Mouse (Mus musculus) skeletal muscle tissue, adult 2 months (tissue): ENCODE measurements at regions not wholly inside any gene's neighbourhood (a gene's known extent, or its start where the extent isn't known, plus 50 kb on each side); places are given as distances from the start of the nearest gene placed in this dataset.

Experiments used
- DNase-seq: peaks from one replicate; pipeline ENCODE4 v3.0.0-alpha.2; 2012; ENCODE audit warnings: low read depth, low spot score

DNA sequence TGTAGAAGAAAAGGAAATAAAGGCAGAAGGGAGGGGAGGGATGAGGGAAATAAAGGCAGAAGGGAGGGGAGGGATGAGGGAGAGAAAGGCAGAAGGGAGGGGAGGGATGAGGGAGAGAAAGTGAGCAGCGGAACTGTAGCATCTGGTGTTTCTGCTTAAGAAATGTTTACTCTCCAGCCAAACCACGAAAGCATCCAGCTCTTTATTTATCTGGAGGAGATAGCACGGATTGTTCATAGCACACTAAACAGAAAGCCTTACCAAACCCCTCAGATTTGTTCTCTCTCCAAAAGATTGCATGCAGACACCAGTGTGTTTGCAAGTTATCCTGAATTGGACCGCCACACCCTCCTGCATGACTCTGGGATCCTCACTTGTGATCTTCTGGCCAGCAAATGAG, 168.4 kb upstream of the Cxcl12 start:
- DNase-seq = peak; percentile 49

DNA sequence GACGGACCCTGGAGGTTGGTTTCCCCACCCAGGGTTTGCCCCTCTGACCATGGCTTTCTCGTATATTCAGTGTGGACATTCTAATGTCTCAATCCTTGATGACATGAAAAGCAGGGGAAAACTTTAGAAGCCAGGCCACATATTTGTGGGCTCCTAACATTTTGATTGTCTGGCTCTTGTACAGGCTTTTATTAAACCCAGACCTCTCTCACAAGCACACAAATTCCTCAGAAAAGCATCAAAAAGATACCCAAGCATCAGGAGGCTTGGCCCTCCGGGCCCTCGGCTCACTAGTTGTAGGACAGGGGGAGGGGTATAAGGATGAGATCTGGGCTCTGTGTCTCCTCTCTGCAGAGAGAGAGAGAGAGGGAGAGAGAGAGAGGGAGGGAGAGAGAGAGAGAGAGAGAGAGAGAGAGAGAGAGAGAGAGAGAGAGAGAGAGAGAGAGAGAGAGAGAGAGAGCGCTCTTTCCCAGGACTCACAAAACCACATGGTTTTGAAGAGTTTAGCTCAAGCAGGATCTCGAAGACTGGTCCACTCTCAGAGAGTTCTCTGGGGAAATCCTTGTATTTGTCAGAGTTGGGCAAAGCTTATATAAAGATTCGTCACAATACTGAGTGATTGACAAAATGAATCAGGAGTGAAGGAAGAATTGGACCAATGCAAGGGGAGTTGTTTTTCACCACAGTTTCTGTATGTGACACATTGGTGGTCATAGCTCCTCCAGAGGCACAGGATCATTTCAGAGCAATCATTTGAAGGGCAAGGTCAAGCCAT, 167.2 kb upstream of the Cxcl12 start:
- no peak for DNase-seq

DNA sequence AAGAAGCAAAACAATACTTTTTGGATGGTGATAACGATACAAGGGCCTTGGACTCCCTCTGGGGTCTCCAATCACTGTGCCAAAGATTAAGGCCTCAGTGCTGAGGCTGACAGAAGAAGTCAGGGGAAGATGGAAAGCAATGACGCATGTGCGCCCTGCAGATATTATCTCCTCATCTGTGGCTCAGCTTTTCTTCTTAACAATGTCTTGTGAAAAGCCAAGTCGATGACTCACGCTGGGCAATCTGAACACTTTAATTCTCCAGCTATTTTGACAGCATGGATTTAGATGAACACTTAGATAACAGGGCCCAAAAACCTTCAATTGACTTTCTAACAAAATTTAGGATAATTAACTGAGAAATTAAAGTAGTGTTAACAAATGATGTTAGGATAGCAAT, 155.7 kb upstream of the Cxcl12 start:
- peak; percentile 19 for DNase-seq

DNA sequence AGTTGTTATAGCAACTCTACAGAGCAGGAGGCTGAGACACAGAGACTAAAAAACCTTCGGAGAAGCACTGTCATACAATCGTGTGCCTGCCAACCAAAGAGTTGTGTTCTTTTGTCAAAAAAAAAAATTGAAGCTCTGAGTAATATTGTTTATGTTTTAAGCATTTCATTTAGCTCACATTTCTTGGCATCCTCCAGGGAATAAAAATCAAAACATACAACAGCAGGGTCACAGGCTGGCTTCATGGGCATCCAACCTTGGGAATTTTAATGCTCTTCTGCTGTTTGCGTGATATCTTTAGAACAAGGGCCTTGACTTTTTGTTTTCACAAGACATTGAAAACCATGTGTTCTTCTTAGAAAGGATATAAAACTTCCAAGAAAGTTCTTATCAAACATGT, 152.9 kb upstream of the Cxcl12 start:
- DNase-seq = no peak

DNA sequence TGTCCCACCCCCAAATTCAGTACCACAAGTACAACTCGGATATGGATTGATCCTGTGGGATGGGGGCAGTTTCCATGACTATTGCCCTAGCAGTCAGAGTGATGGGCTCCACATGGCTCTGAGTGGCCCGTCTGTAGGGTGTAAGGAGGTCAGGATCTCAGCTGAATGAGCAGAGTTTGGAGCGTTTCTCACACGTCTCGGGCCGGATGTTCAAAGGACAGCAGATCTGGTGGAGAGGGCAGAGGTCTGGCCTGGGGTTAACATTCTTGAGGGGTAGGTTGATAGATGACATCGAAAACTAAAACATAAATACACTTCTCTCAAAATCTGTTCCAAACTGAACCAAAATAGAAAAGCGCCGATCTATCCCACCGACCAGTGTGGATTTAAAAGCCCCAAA, 146.5 kb upstream of the Cxcl12 start:
- no peak for DNase-seq

DNA sequence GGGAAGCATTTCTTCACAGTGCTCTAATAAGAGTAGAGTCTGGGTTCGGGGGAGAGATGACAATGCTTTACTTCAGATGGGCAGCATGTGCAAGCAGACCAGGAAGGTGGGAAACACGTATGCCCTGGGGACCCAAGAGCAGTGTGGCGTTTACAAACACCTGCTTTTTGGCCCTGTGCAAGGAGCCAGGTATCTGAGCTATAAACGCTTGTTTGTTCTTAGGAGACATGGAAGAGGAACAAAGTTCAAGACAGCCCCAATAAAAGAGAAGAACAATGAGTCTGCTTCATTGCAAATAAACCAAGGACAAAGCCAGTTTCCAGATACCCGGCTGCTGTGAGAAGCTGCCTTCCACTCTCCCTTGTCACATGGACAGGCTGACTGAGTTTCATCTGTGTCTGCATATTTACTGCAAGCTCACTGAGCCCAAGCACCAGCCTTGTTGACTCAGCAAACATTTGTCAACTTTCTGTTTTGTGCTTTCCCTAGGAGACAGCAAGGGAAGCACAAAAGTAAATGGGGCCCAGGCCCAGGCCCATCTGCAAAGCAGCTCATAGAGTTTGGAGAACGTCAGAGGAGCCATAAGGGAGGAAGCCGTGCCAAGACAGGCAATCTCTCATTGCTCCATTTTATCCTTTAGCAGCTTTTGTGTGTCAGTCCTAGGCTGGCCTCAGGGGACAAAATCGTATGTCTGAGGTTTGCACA, 136.1 kb upstream of the Cxcl12 start:
- peak; percentile 19 for DNase-seq

DNA sequence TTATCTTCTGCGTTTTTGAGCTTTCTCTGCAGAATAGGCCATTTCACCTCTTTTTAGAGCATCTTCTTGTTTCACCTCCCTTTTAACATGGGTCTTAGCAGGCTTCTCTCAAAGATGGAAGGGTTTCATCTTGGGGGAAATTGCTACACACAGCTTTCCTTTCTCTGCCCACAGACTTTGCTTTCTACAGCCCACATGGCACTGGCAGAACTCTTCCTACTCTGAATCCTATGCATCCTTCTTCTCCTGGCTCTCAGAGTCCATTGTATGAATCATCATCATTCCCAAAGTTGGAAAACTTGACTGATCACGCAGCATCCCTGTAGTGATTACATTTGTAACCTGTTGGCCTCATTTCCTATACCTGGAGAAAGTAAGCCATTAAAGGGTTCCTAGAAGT, 124.6 kb upstream of the Cxcl12 start:
- DNase-seq = no peak

DNA sequence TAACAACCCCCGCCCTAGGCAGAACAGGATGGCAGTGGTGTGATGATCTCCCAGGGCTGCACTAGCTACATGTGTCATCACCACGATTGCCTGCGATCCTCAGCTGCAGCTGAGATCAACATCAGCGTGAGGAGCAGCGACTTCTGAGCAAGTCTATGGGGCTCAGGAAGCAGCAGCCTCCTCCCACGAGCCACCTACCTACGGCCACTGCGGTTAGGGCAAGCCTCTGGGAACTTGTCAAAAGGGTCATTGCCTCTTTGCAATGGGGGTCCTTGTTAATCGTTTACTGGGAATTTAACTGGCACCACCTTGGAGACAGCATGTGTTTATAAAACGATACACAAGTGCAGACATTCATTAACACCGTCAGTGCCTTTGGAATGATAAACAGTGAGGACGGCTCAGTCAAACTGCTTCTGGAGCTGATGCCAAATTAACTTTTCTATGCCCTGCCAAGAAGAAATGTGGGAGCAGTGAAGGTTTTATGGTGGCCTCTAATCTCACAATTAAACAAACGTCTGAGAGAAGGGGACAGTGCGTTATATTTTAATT, 118.8 kb upstream of the Cxcl12 start:
- no peak for DNase-seq

DNA sequence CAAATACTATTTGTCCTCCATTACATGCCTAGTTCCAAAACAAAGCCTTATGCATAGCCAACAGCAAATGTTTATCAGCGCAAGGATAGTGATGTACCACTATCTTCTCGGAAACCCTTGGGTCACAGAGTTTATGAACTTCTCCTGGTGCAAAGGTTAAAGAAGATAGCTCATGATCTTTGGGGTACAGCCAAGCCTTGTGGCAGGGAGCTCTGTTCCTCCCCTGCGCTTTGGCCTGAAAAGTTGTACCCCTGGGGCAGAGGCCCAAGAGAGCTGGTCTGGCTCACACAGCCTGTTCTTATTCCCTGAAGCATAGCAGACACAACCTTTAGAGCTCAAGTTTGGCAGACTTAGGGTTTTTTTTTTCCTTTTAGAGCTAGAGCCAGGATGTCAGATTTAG, 107.6 kb upstream of the Cxcl12 start:
- DNase-seq = peak; percentile 33

DNA sequence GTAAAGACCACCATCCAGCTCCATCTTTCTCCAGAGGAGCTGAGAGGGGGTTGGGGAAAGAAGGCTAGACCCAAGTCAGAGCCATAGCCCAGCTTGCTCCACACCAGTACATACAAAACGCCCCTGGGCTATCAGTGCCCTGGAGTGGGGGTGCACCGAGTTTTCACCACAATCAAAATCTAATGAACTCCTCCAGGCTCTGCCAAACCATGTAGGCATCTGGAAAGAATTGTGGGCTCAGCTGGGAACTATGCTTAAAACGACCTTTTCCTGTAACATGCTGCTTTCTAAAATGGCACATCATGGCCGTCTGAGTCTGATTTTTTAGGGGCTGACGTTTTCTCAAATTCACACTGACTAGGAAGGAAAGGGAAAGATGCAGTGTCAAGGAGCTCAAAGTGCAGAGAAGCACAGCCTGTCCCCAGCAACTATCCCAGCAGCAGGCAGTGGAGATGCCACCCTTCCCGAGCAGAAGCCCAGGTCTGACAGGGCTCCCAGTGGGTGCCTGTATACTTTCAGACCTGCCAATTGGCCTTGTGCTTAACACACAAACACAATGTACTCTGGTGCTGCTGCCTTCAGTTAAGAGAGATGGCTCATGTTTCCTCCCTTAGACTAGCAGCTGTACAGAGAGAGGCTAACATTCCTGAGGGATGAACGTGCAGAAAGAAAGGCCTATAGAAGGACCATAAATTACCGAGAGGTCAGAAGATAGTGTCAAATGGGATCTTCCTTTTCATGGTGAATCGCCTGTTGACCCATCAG, 100.6 kb upstream of the Cxcl12 start:
- DNase-seq = no peak

DNA sequence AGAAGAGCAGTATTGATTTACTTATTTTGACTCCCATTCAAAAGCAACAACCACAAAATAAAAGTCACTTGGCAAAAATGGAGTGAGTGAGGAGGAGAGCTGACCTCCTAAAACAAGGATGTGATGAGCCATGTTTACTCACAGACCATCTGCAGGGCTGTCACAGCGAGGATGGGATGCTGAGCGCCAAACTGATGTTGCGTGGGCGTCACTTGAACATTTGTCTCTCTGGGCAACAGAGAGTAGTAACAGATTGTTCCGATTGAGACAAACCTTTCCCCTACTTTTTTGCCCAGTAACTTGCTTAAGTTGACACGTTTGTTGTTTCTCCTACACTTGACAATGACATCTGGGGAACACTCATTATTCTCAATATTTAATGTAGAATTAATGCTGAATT, 97.0 kb upstream of the Cxcl12 start:
- peak; percentile 69 for DNase-seq

DNA sequence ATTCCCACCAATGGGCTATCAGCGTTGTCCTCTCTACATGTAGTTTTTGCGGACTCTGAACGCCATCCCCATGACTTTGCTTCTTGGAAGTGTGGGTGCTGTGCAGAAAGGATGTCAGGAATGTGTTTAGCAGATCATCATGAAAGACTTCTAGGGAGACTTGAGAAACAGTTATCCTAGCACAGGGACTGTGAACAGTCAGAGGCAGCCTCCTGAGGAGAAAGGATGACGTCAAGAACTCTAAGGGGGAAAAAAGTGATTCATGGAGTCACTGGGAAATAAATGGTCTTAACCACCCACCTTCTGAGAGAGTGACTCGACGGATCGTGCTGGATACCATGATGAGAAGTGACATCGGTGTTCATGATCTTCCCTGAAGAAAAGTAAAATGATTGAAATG, 96.5 kb upstream of the Cxcl12 start:
- no peak for DNase-seq

DNA sequence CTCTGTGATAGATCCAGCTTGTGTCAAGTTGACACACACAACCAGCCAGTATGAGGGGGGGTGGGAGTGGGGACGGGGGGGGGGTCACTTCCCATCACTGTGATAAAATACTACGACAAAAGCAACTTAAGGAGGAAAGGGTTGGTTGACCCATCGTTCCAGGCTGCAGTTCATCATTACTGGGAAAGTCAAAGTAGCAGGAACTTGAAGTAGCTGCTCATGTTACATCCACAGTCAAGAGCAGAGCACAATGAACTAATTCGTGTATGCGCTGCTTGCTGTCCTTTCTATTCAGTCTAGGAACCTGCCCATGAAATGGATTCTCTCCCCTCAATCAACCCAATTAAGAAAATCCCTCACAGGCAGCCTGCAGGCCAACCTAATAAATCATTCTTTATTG, 88.8 kb upstream of the Cxcl12 start:
- DNase-seq = no peak

DNA sequence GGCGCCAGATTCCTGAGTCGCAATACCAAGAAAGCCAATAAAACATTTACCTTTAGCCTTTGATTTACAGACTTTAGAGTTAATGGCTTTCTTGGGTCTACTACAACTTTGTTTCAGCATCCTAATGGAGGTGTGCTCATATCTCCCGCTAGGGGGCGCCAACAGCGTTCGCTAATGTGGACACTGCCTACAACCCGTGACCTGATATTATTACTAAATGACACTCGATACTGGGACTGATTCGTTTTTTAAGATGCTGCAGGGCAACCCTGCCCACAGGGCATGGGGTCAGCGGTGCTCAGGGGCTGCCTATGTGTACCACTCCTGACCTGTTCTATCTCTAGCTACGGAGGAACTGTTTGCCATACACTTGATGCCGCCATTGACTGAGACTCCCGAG, 87.4 kb upstream of the Cxcl12 start:
- no peak for DNase-seq

DNA sequence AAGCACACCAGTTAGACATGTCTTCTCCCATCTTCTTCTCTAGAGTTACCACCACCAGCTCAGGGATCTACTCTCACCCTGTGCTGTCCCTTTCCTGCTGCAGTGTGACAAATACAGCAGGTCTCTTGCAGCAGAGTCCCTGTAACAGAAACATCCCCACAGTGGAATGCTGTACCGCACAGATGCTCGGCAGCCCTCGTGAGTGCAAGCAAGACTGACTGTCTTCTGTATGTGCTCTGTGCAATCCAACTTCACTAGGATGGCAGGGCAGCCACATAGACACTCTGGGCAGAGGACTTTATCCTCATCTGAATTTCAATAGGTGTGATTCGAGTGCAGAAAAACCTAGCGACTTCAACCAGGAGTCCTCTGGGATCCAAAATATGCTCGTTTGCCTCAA, 84.1 kb upstream of the Cxcl12 start:
- DNase-seq = no peak

DNA sequence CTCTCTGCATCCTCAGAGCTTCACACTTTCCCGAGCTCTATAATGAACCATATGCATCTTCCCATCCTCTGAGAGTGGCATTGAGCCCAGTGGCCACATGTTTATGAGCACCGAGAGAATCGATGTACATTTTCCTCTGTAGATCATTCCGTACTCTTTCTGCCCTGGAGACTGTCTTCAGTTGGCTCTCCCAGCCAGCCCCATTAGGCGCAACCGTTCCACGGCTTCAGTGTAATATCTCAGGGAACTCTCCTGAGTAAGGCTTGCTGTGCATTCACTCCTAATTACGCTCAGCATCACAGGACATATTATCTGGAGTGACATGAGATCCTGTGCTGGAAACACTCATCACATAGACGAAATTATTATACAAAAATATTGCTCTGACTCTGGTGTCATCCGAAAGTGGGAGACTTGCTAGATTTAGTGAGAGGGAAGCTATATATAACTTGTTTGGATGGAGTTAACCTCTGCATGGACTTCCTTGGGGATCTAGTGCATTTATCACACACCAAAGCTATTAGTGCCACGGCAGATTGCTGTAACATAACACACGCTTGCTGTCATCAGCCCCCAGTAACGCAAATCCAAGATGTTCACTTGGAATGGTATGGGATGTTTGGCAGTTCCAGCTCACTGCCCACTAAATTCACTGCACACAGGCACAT, 83.4 kb upstream of the Cxcl12 start:
- DNase-seq = no peak

DNA sequence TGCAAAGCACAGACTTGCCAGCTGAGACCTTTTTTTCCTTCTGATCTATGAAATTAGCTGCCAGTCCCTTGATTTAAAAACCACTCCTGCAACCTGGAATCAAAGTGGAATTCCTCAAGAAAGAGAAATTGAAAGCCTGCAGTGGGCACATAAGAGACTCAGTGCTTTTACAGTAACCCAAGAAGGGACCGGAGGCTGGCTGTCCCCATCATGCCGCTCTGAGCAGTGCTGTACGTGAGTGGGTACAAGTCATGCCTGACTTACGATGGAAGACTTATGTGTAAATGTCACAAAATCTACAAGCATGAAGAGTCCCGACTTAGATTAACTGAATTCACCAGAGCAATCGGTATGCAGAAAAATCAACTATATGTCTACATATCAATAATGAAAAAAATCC, 73.6 kb upstream of the Cxcl12 start:
- DNase-seq = no peak

DNA sequence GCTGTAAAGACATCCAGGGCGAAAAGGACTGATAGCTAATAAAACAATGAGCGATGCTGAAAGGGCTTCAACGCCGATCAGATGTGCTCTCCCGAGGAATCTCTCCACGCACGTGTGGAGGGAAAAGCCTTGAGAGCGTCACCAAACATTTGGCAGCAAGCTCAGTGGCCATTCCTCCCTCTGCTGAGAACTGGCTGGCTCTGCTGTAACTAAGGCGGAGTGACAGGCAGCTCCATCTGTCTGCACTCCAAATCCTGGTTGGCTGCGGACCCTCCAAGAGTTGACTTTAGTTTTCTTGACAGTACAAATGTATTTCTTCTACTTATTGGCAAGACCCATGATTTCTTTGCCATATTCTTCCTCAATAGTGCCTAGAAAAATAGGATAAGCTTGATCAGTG, 68.5 kb upstream of the Cxcl12 start:
- DNase-seq = peak; percentile 11

DNA sequence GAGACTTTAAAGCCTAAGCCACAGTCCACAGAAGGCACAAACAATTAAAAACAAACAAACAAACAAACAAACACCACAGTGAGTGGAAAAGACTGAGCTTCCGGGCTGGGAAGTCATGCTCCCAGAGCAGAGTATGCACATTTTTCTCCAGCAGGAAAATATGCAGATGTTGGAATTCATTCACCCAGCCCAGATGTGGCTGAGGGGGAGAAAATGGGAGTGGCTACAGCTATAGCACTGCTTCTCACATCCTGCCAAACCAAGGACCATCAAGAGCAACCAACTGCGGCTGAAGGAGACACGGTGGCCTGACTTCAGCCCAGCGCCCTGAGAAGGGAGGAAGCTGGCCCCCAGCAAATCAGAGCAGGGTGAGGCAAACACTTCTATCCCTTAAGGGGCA, 65.6 kb upstream of the Cxcl12 start:
- DNase-seq = no peak

DNA sequence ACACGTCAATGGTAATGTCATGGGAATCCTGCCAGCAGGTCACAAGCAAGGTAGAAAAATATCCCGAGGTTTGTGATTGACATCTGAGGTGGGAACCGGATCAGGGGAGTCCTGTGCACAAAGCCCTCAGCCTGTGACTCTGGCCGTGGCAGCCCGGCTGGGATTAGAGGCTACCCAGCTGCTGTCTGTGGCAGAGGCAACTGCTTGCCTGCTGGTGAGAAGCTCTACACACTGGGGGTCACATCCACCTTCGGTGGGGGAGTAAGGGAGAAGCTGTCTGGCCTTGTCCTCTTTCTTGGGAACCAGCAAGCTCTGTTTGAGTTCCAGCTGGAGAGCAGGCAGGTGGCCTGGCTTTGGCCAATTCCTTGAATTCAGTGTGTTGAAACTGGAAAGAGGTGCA, 64.3 kb upstream of the Cxcl12 start:
- DNase-seq = no peak

DNA sequence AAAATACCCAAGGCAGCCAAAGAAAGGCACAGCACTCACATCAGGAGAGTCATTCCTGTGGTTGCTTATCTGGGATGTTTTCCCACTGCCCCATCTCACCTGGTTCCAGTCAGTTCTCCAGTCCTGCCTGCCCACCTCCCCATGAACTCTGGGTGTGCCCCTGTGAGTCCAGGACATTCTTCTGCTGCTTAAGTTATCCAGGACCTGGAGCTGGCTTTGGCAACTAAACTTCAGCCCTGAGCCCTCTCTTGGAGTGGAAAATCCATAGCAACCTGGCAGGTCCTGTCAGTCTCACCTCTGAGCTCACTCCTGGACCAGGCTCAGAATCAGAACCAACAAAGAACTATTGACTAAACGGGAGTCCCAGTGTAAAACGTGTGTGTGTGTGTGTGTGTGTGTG, 63.9 kb upstream of the Cxcl12 start:
- no peak for DNase-seq

DNA sequence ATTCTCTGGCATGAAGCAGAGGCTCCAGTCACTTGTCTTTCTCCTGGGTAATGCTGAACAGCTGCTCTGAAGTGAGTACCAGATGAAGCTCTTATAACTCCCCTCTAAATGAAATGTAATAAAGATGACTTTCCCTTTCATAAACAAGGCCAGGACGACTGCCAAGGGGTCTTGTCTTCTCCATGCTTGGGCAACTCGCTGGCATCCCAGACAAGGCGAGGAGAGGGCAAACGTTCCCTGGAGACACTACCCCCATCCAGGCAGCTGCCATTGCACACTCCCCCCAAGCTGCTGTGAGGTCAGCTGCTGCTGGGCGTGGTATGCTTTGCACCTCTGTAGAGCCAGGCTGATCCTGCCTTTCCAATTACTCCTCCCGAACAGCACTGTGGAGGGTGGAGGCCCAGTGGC, 63.1 kb upstream of the Cxcl12 start:
- DNase-seq = peak; percentile 27
